Mouse (Mus musculus) kidney, adult 2 months (tissue): ENCODE results near the gene Aig1.

Source experiments
- CTCF ChIP-seq: fragments of 200-500 bp; conservative IDR thresholded peaks from 2 replicates; pipeline ENCODE4 v1.5.1; 2011; ENCODE audit warnings: low read depth, mild to moderate bottlenecking, control low read depth, low read length, moderate library complexity, mixed read lengths; ENCODE audit not compliant: insufficient read depth, insufficient read length
- POLR2A ChIP-seq: fragments of 200-500 bp; IDR thresholded peaks from one replicate; pipeline ENCODE4 v1.6.1; 2011; ENCODE audit warnings: low read depth, low read length, control low read depth

DNA sequence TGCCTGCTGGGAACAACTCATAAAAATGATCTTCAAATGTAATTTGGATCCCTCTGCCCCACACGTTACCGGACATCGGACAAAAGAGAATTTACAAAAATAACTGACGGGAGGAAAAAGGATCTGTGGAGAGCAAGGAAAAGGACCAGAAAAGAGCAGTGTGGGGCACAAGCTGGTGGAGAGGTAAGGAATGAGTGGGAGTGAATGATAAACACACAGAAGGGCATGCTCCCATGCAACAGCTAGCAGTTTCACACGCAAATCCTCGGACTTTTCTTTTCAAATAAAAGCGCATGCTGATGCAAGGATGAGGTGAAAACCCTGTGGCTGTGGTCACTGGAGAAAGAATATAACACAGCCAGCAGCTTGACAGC, 153.9 kb downstream of the Aig1 start:
- TF ChIP-seq CTCF (no peak), POLR2A (no peak)
